ENCODE assay signal across 20 mouse cellular contexts in the genomic region with DNA sequence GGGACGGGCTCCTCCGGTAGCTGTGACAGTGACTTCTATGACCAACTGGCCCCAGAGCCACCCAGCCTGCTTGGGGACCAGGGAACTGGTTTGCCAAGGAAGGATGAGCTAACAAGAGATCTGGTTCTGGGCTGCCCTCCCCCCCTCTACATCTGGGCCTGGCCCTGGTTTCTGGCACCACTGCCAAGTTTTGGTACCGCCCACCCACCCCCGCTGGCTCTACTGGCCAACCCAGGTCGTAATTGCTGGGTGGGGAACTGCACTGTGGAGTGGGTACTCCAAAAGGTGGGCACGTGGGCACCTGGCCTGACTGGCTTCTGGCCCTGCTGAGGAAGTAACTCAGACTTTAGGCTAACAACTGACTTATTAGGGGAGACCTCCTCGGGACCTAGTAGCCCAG. TPM values are rescaled to one million over a fixed set of nuclear protein-coding genes. Genes with fewer than 3 reads are reported as not detected.
DNase-seq lines count a peak whose midpoint lies in the region; ATAC-seq and TF ChIP-seq lines count a peak whose summit lies in the region.
"Had no signal": no experiment of that assay in that cellular context is flagged by ENCODE, and none has a peak within 500 bp of the region (broad histone marks: within the 10 kb centered on the region; RNA-seq: fewer than 3 reads in every experiment).

No protein-coding gene starts in this region.

- H3K4me1 ChIP-seq in lung, postnatal 0 days (ENCODE audit: insufficient read depth, low read depth, low read length): peaks cover 11% of the 10 kb centered on the region
- peaks cover 14% of the 10 kb centered on the region; the same call in 1 of the 2 replicates for H3K4me1 ChIP-seq in liver, embryonic 11.5 days (replicated peaks; ENCODE audit: control insufficient read depth, insufficient read depth, low read length)
- peaks cover 10% of the 10 kb centered on the region; the same call in 1 of the 2 replicates for H3K4me1 ChIP-seq in midbrain, embryonic 11.5 days (ENCODE audit: control insufficient read depth, insufficient read depth, low read length)

- no peaks in the 10 kb centered on the region for H3K9me3 ChIP-seq in lung, postnatal 0 days (ENCODE audit: low read length)
- no peaks in the 10 kb centered on the region for H3K9me3 ChIP-seq in liver, embryonic 11.5 days (ENCODE audit: control insufficient read depth, low read length)
- H3K9me3 ChIP-seq in midbrain, embryonic 11.5 days (ENCODE audit: control insufficient read depth, low read length): no peaks in the 10 kb centered on the region
- H3K9me3 ChIP-seq: embryonic facial prominence, embryonic 12.5 days had no signal

- WGBS in lung, postnatal 0 days: 39% methylated on average over 7 of the region's 7 CpGs
- 85% methylated on average over 7 of the region's 7 CpGs for WGBS in liver, embryonic 11.5 days
- 83% methylated on average over 7 of the region's 7 CpGs for WGBS in midbrain, embryonic 11.5 days

- TF ChIP-seq CTCF in lung, postnatal 0 days (IDR thresholded peaks at IDR 0.05): no peak

- no peaks in the 10 kb centered on the region for H3K27me3 ChIP-seq in lung, postnatal 0 days (replicated peaks; ENCODE audit: insufficient read depth, low read length)
- H3K27me3 ChIP-seq in liver, embryonic 11.5 days (replicated peaks; ENCODE audit: control insufficient read depth, insufficient read depth, low read length): 0 out of 2 replicates have a peak, but pooled peaks cover 3% of the 10 kb centered on the region
- H3K27me3 ChIP-seq in midbrain, embryonic 11.5 days (ENCODE audit: control insufficient read depth, insufficient read depth, low read length): no peaks in the 10 kb centered on the region
- H3K27me3 ChIP-seq: embryonic facial prominence, embryonic 12.5 days; Patski had no signal

- peak overlapping the region; percentile 54; the same call in 1 of the 2 replicates for H3K27ac ChIP-seq in lung, postnatal 0 days (ENCODE audit: low read length)
- H3K27ac ChIP-seq in liver, embryonic 11.5 days (ENCODE audit: low read depth, low read length): no peak overlapping the region
- no peak overlapping the region for H3K27ac ChIP-seq in midbrain, embryonic 11.5 days (ENCODE audit: low read depth, low read length)
- H3K27ac ChIP-seq: embryonic facial prominence, embryonic 12.5 days; hindbrain, embryonic 14.5 days had no signal

- peak; percentile 92 for DNase-seq in heart, adult 11 months
- DNase-seq in heart, postnatal 36 days: no peak
- DNase-seq in lung, adult 18-20 months: peak; percentile 69 to 80
- no peak for DNase-seq in lung, postnatal 25 days (ENCODE audit: low spot score)
- DNase-seq in lung, postnatal 0 days (ENCODE audit: low spot score): peak; percentile 46
- DNase-seq in liver, embryonic 11.5 days (ENCODE audit: low spot score): no peak
- DNase-seq in midbrain, embryonic 11.5 days (ENCODE audit: low spot score, missing footprints): no peak
- DNase-seq: adrenal gland, postnatal 25 days; B cell, adult 2 months; cerebellum, adult 8-10 months; gastrocnemius, postnatal 25 days; layer of hippocampus, postnatal 36 days; lung, embryonic 14.5 days; retina, postnatal 1 day had no signal

- H3K36me3 ChIP-seq in lung, postnatal 0 days (ENCODE audit: insufficient read depth, low read length): no peaks in the 10 kb centered on the region
- peaks cover 6% of the 10 kb centered on the region for H3K36me3 ChIP-seq in liver, embryonic 11.5 days (ENCODE audit: control insufficient read depth, insufficient read depth, low read length)
- no peaks in the 10 kb centered on the region for H3K36me3 ChIP-seq in midbrain, embryonic 11.5 days (ENCODE audit: control insufficient read depth, insufficient read depth, low read length)

- H3K9ac ChIP-seq in lung, postnatal 0 days (replicated peaks; ENCODE audit: low read depth): no peak overlapping the region
- no peak overlapping the region; the same call in 1 of the 2 replicates for H3K9ac ChIP-seq in liver, embryonic 11.5 days (ENCODE audit: low read depth, low read length)
- no peak overlapping the region for H3K9ac ChIP-seq in midbrain, embryonic 11.5 days (ENCODE audit: low read length)
- H3K9ac ChIP-seq: embryonic facial prominence, embryonic 12.5 days; hindbrain, embryonic 14.5 days; lung, embryonic 14.5 days had no signal

- peak; percentile 58 for ATAC-seq in lung, postnatal 0 days
- ATAC-seq in liver, embryonic 11.5 days (replicated peaks; ENCODE audit: low FRiP score): no peak
- no peak for ATAC-seq in CD4-positive, CD25-positive, alpha-beta regulatory T cell, adult 4 months
- ATAC-seq in midbrain, embryonic 11.5 days (ENCODE audit: low FRiP score): no peak
- ATAC-seq: forebrain, embryonic 14.5 days; Patski had no signal

- intact Hi-C loops in heart, postnatal 36 days (cut with DNase I): no loop called here

- no peak overlapping the region for H3K4me3 ChIP-seq in lung, postnatal 0 days (ENCODE audit: low read depth, low read length)
- no peak overlapping the region for H3K4me3 ChIP-seq in liver, embryonic 11.5 days (ENCODE audit: low read depth, low read length)
- no peak overlapping the region for H3K4me3 ChIP-seq in midbrain, embryonic 11.5 days (ENCODE audit: low read depth, low read length)
- H3K4me3 ChIP-seq: embryonic facial prominence, embryonic 12.5 days had no signal

- no peak overlapping the region for H3K4me2 ChIP-seq in lung, postnatal 0 days (replicated peaks; ENCODE audit: low read depth, low read length)
- H3K4me2 ChIP-seq in liver, embryonic 11.5 days: no peak overlapping the region
- no peak overlapping the region for H3K4me2 ChIP-seq in midbrain, embryonic 11.5 days
- H3K4me2 ChIP-seq: embryonic facial prominence, embryonic 12.5 days; hindbrain, embryonic 14.5 days; lung, embryonic 14.5 days had no signal

- no peak for TF ChIP-seq EP300 in lung, postnatal 0 days (IDR thresholded peaks at IDR 0.05)

RNA-seq across cellular contexts. Expression of a gene that starts 5.1 kb away (rescaled TPM):
- total RNA-seq in heart, postnatal 36 days (2021): 10 to 100 TPM; 14.5 to 16.0 TPM
- polyA plus RNA-seq in lung, postnatal 0 days (2015; fragmentation: Nextera tagmentation; extraction: Ambion mirVana): 43.2 and 46.4 TPM in 2 replicates
- polyA plus RNA-seq in liver, embryonic 11.5 days (2014; fragmentation: Nextera tagmentation; extraction: Ambion mirVana): 47.8 and 52.2 TPM in 2 replicates
- 10 to 100 TPM; 46.6 to 54.0 TPM for polyA plus RNA-seq in CD4-positive, CD25-positive, alpha-beta regulatory T cell, adult 4 months (2017; shearing (Covaris generic))
- 40.4 and 41.5 TPM in 2 replicates for polyA plus RNA-seq in midbrain, embryonic 11.5 days (2014; fragmentation: Nextera tagmentation; extraction: Ambion mirVana)

RNA-seq across cellular contexts. Expression of a gene that starts 9.9 kb away (rescaled TPM):
- 10 to 100 TPM; 13.4 to 16.3 TPM for total RNA-seq in heart, postnatal 36 days (2021)
- polyA plus RNA-seq in lung, postnatal 0 days (2015; fragmentation: Nextera tagmentation; extraction: Ambion mirVana): 43.9 and 44.7 TPM in 2 replicates
- 7.2 and 7.9 TPM in 2 replicates for polyA plus RNA-seq in liver, embryonic 11.5 days (2014; fragmentation: Nextera tagmentation; extraction: Ambion mirVana)
- 1 to 10 TPM; 1.2 to 2.5 TPM for polyA plus RNA-seq in CD4-positive, CD25-positive, alpha-beta regulatory T cell, adult 4 months (2017; shearing (Covaris generic))
- 6.3 and 9.2 TPM in 2 replicates for polyA plus RNA-seq in midbrain, embryonic 11.5 days (2014; fragmentation: Nextera tagmentation; extraction: Ambion mirVana)

RNA-seq across cellular contexts. Expression of a gene that starts 10.0 kb away (rescaled TPM):
- under 1 TPM; 0.33 to 0.62 TPM for total RNA-seq in heart, postnatal 36 days (2021)
- polyA plus RNA-seq in lung, postnatal 0 days (2015; fragmentation: Nextera tagmentation; extraction: Ambion mirVana): 2.5 and 3.1 TPM in 2 replicates
- polyA plus RNA-seq in liver, embryonic 11.5 days (2014; fragmentation: Nextera tagmentation; extraction: Ambion mirVana): 1.3 and 1.5 TPM in 2 replicates
- polyA plus RNA-seq in CD4-positive, CD25-positive, alpha-beta regulatory T cell, adult 4 months (2017; shearing (Covaris generic)): under 1 TPM in 1 of 2 experiments, not detected in 1; 0.62 TPM
- polyA plus RNA-seq in midbrain, embryonic 11.5 days (2014; fragmentation: Nextera tagmentation; extraction: Ambion mirVana): 0.18 and 0.52 TPM in 2 replicates
- total RNA-seq: megakaryocyte-erythroid progenitor cell, adult 5-6 weeks had no signal

RNA-seq across cellular contexts. Expression of a gene that starts 21.2 kb away (rescaled TPM):
- total RNA-seq in heart, postnatal 36 days (2021): 10 to 100 TPM; 20.2 to 25.2 TPM
- polyA plus RNA-seq in lung, postnatal 0 days (2015; fragmentation: Nextera tagmentation; extraction: Ambion mirVana): 60.1 and 67.2 TPM in 2 replicates
- polyA plus RNA-seq in liver, embryonic 11.5 days (2014; fragmentation: Nextera tagmentation; extraction: Ambion mirVana): 347 and 349 TPM in 2 replicates
- 100 to 1,000 TPM in 1 of 2 experiments, 10 to 100 TPM in 1; 87.8 to 116 TPM for polyA plus RNA-seq in CD4-positive, CD25-positive, alpha-beta regulatory T cell, adult 4 months (2017; shearing (Covaris generic))
- 152 and 167 TPM in 2 replicates for polyA plus RNA-seq in midbrain, embryonic 11.5 days (2014; fragmentation: Nextera tagmentation; extraction: Ambion mirVana)

RNA-seq across cellular contexts. Expression of a gene that starts 34.1 kb away (rescaled TPM):
- total RNA-seq in heart, postnatal 36 days (2021): 100 to 1,000 TPM; 135 to 143 TPM
- polyA plus RNA-seq in lung, postnatal 0 days (2015; fragmentation: Nextera tagmentation; extraction: Ambion mirVana): 152 and 167 TPM in 2 replicates
- polyA plus RNA-seq in liver, embryonic 11.5 days (2014; fragmentation: Nextera tagmentation; extraction: Ambion mirVana): 552 and 577 TPM in 2 replicates
- 10 to 100 TPM; 21.2 to 36.2 TPM for polyA plus RNA-seq in CD4-positive, CD25-positive, alpha-beta regulatory T cell, adult 4 months (2017; shearing (Covaris generic))
- 802 and 844 TPM in 2 replicates for polyA plus RNA-seq in midbrain, embryonic 11.5 days (2014; fragmentation: Nextera tagmentation; extraction: Ambion mirVana)

Comparison
In these comparisons a context has a peak if more than half of its experiments do, and no peak if none do; other contexts are left out.
1. DNase-seq: peak in heart, adult 11 months (single experiment), lung, adult 18-20 months (2 of 2) and lung, postnatal 0 days (single experiment); none in heart, postnatal 36 days (0 of 2), lung, postnatal 25 days (single experiment), liver, embryonic 11.5 days (single experiment) and midbrain, embryonic 11.5 days (single experiment).